Comparison of ENCODE assay signal across 8 mouse cellular contexts in the genomic region with DNA sequence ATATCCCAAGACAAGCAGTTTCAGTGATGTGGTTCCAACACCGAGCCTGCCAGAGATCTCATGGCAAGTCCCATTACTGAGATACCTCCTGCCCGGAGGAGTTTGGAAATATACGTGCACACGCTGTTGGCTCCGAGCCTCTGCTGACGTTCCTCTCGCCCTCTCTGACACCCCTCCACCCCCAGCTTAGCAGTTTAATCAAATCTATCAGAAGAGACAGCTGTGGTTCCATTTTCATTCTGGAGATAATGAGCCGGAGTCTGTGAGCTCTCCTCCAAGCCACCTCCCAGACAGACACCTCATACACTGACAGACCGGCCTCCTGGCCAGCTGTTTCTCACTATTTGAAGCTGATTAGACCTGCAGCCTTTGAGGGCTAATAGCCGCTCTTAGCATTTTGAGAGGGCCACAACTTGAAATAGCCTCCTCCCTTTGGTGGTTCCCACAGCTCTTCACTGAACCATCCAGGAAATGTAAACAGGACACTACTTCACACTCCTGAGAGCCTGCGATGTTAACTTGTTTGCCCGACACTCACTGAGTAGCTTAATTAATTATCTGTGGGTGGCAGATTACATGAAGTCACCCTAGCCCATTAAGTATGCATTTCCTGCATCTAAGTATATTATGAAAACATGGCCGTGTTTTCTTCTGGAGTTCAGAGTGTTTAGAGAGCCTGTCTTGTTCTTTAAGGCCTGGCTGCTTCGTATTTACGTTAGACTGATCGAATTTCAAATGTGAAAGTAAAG.
A peak's percentile ranks its signal among the peaks of the same experiment; 100 is the strongest.
DNase-seq lines count a peak whose midpoint lies in the region; ATAC-seq and TF ChIP-seq lines count a peak whose summit lies in the region.

No protein-coding gene starts in this region.

- H3K9ac ChIP-seq in heart, embryonic 14.5 days (ENCODE audit: low read length), result peak overlapping the region; percentile 47; the same call in 1 of the 2 replicates
- H3K9ac ChIP-seq in embryonic facial prominence, embryonic 11.5 days (replicated peaks; ENCODE audit: low read length), result peak overlapping the region; percentile 28
- no peak overlapping the region for H3K9ac ChIP-seq in hindbrain, postnatal 0 days (replicated peaks; ENCODE audit: low read length)
- H3K9ac ChIP-seq in midbrain, embryonic 12.5 days (replicated peaks), result no peak overlapping the region

- no peak for DNase-seq in heart, postnatal 36 days
- peak; percentile 42 for DNase-seq in embryonic facial prominence, embryonic 11.5 days (ENCODE audit: low spot score)
- peak; percentile 16 for DNase-seq in hindbrain, postnatal 0 days (ENCODE audit: low spot score)
- DNase-seq in MN1 (ENCODE audit: low spot score), result no peak
- DNase-seq in cerebellum, adult 11-12 months, result no peak
- DNase-seq in urinary bladder, postnatal 25 days (ENCODE audit: low spot score), result no peak

- peak overlapping the region; percentile 78 for H3K4me2 ChIP-seq in heart, embryonic 14.5 days (ENCODE audit: low read length)
- peak overlapping the region; percentile 25 for H3K4me2 ChIP-seq in embryonic facial prominence, embryonic 11.5 days (ENCODE audit: low read depth, low read length)
- peak overlapping the region; percentile 63 for H3K4me2 ChIP-seq in hindbrain, postnatal 0 days (ENCODE audit: low read depth, low read length)
- H3K4me2 ChIP-seq in midbrain, embryonic 12.5 days (replicated peaks), result peak overlapping the region; percentile 52

- H3K27me3 ChIP-seq in heart, embryonic 14.5 days (ENCODE audit: control insufficient read depth, insufficient read depth, low read length), result no peaks in the 10 kb centered on the region
- no peaks in the 10 kb centered on the region for H3K27me3 ChIP-seq in embryonic facial prominence, embryonic 11.5 days (ENCODE audit: control insufficient read depth, insufficient read depth, low read length)
- no peaks in the 10 kb centered on the region for H3K27me3 ChIP-seq in hindbrain, postnatal 0 days (ENCODE audit: insufficient read depth, low read length)
- H3K27me3 ChIP-seq in midbrain, embryonic 12.5 days, result no peaks in the 10 kb centered on the region

- no peaks in the 10 kb centered on the region for H3K9me3 ChIP-seq in heart, embryonic 14.5 days (ENCODE audit: control insufficient read depth, low read length)
- H3K9me3 ChIP-seq in embryonic facial prominence, embryonic 11.5 days (replicated peaks; ENCODE audit: control insufficient read depth, low read length), result no peaks in the 10 kb centered on the region
- no peaks in the 10 kb centered on the region for H3K9me3 ChIP-seq in hindbrain, postnatal 0 days (ENCODE audit: low read length)
- no peaks in the 10 kb centered on the region for H3K9me3 ChIP-seq in midbrain, embryonic 12.5 days

- peaks cover 9 to 21% of the 10 kb centered on the region in 2 experiments for H3K4me1 ChIP-seq in heart, embryonic 14.5 days (ENCODE audit: control insufficient read depth in 2 of 2, insufficient read depth in 2 of 2, low read length in 2 of 2)
- peaks cover 9% of the 10 kb centered on the region for H3K4me1 ChIP-seq in embryonic facial prominence, embryonic 11.5 days (ENCODE audit: control insufficient read depth, insufficient read depth, low read length)
- H3K4me1 ChIP-seq in hindbrain, postnatal 0 days (ENCODE audit: insufficient read depth, low read length), result peaks cover 13% of the 10 kb centered on the region
- peaks cover 25% of the 10 kb centered on the region for H3K4me1 ChIP-seq in midbrain, embryonic 12.5 days

- WGBS in heart, embryonic 14.5 days, result 7% methylated on average over 16 of the region's 16 CpGs
- 8% methylated on average over 16 of the region's 16 CpGs for WGBS in embryonic facial prominence, embryonic 11.5 days
- 21% methylated on average over 16 of the region's 16 CpGs for WGBS in hindbrain, postnatal 0 days
- 12% methylated on average over 16 of the region's 16 CpGs for WGBS in midbrain, embryonic 12.5 days

- intact Hi-C loops in heart, postnatal 36 days (cut with DNase I), result loop anchor here (2.0 to 5.0 kb wide), 2 partner anchors 209 to 547 kb away; no protein-coding TSS in a partner anchor

- ATAC-seq in heart, embryonic 14.5 days (ENCODE audit: insufficient number of reproducible peaks, insufficient read depth, low FRiP score, low read depth), result no peak
- ATAC-seq in embryonic facial prominence, embryonic 11.5 days (replicated peaks; ENCODE audit: insufficient number of reproducible peaks, low FRiP score, low TSS enrichment, low read depth), result peak; percentile 12; the same call in 1 of the 2 replicates
- ATAC-seq in hindbrain, postnatal 0 days, result 0 out of 2 replicates have a peak, but pooled peaks have one; percentile 51
- ATAC-seq in midbrain, embryonic 12.5 days (ENCODE audit: low FRiP score, low read depth), result peak; percentile 34; the same call in 1 of the 2 replicates

- H3K36me3 ChIP-seq in heart, embryonic 14.5 days (ENCODE audit: control insufficient read depth, insufficient read depth, low read length), result no peaks in the 10 kb centered on the region
- no peaks in the 10 kb centered on the region for H3K36me3 ChIP-seq in embryonic facial prominence, embryonic 11.5 days (replicated peaks; ENCODE audit: control insufficient read depth, insufficient read depth, low read depth, low read length)
- H3K36me3 ChIP-seq in hindbrain, postnatal 0 days (ENCODE audit: insufficient read depth, low read length), result no peaks in the 10 kb centered on the region
- H3K36me3 ChIP-seq in midbrain, embryonic 12.5 days, result no peaks in the 10 kb centered on the region

- H3K4me3 ChIP-seq in heart, embryonic 14.5 days (ENCODE audit: control insufficient read depth in 1 of 2, insufficient read depth in 1 of 2, low read depth in 1 of 2, low read length in 2 of 2), result peak overlapping the region; percentile 4 to 36; a peak in 2 of 4 replicates
- no peak overlapping the region for H3K4me3 ChIP-seq in embryonic facial prominence, embryonic 11.5 days (ENCODE audit: low read depth, low read length)
- no peak overlapping the region for H3K4me3 ChIP-seq in hindbrain, postnatal 0 days (ENCODE audit: low read length)
- H3K4me3 ChIP-seq in midbrain, embryonic 12.5 days, result no peak overlapping the region

- no peak overlapping the region for H3K27ac ChIP-seq in heart, embryonic 14.5 days (replicated peaks in 1 of 2; ENCODE audit: control insufficient read depth in 1 of 2, insufficient read depth in 1 of 2, low read depth in 2 of 2, low read length in 2 of 2)
- peak overlapping the region; percentile 92 for H3K27ac ChIP-seq in embryonic facial prominence, embryonic 11.5 days (replicated peaks; ENCODE audit: low read depth, low read length)
- H3K27ac ChIP-seq in hindbrain, postnatal 0 days, result peak overlapping the region; percentile 38; the same call in 1 of the 2 replicates
- peak overlapping the region; percentile 49; the same call in 1 of the 2 replicates for H3K27ac ChIP-seq in midbrain, embryonic 12.5 days (replicated peaks)

- TF ChIP-seq CTCF in hindbrain, postnatal 0 days (IDR thresholded peaks at IDR 0.05; ENCODE audit: low read depth), result no peak

Comparison
In these comparisons a context has a peak if more than half of its experiments do, and no peak if none do; other contexts are left out.
1. H3K27ac ChIP-seq: peak in embryonic facial prominence, embryonic 11.5 days (single experiment), hindbrain, postnatal 0 days (single experiment) and midbrain, embryonic 12.5 days (single experiment); none in heart, embryonic 14.5 days (0 of 2).
2. H3K4me2 ChIP-seq: peak in every context shown above with its lines; median percentile 78 in heart, embryonic 14.5 days; 63 in hindbrain, postnatal 0 days; 52 in midbrain, embryonic 12.5 days; 25 in embryonic facial prominence, embryonic 11.5 days.
3. H3K4me3 ChIP-seq: peak in heart, embryonic 14.5 days (2 of 2); none in embryonic facial prominence, embryonic 11.5 days (single experiment), hindbrain, postnatal 0 days (single experiment) and midbrain, embryonic 12.5 days (single experiment).
4. H3K9ac ChIP-seq: peak in heart, embryonic 14.5 days (single experiment) and embryonic facial prominence, embryonic 11.5 days (single experiment); none in hindbrain, postnatal 0 days (single experiment) and midbrain, embryonic 12.5 days (single experiment).
5. DNase-seq: peak in embryonic facial prominence, embryonic 11.5 days (single experiment) and hindbrain, postnatal 0 days (single experiment); none in heart, postnatal 36 days (0 of 2), MN1 (single experiment), cerebellum, adult 11-12 months (single experiment) and urinary bladder, postnatal 25 days (single experiment).